In genomic region chr14:109514920-109515319, GRCm38 (mm10) we compare ENCODE assay signal across 35 mouse cellular contexts.
"Had no signal": no experiment of that assay in that cellular context is flagged by ENCODE, and none has a peak within 500 bp of the region (broad histone marks: within the 10 kb centered on the region; RNA-seq: fewer than 3 reads in every experiment).

No protein-coding gene starts in this region.

- H3K9me3 ChIP-seq: heart, embryonic 10.5 days; heart, embryonic 12.5 days; heart, embryonic 13.5 days; heart, embryonic 15.5 days; hindbrain, embryonic 10.5 days; hindbrain, embryonic 12.5 days; hindbrain, embryonic 13.5 days; hindbrain, embryonic 15.5 days; intestine, embryonic 15.5 days; kidney, embryonic 15.5 days had no signal

- DNase-seq: heart, postnatal 10 days; heart, postnatal 14 days; heart, postnatal 36 days; heart, postnatal 4 days; kidney, adult 11 months; kidney, adult 18-20 months; kidney, adult 2 months; kidney, adult 8-10 months; kidney, adult 9 months; kidney, postnatal 10 days; kidney, postnatal 14 days; kidney, postnatal 25 days; kidney, postnatal 36 days; kidney, postnatal 4 days; layer of hippocampus, adult 9-11 months; layer of hippocampus, postnatal 36 days had no signal

- H3K4me1 ChIP-seq: heart, embryonic 10.5 days; heart, embryonic 12.5 days; heart, embryonic 13.5 days; heart, embryonic 15.5 days; hindbrain, embryonic 10.5 days; hindbrain, embryonic 12.5 days; hindbrain, embryonic 13.5 days; hindbrain, embryonic 15.5 days; intestine, embryonic 15.5 days; kidney, embryonic 15.5 days had no signal

- H3K36me3 ChIP-seq: heart, embryonic 10.5 days; heart, embryonic 12.5 days; heart, embryonic 13.5 days; heart, embryonic 15.5 days; hindbrain, embryonic 10.5 days; hindbrain, embryonic 12.5 days; hindbrain, embryonic 13.5 days; hindbrain, embryonic 15.5 days; intestine, embryonic 15.5 days; kidney, embryonic 15.5 days had no signal

- H3K27me3 ChIP-seq: heart, embryonic 12.5 days; heart, embryonic 13.5 days; heart, embryonic 15.5 days; hindbrain, embryonic 12.5 days; hindbrain, embryonic 13.5 days; hindbrain, embryonic 15.5 days; intestine, embryonic 15.5 days; kidney, embryonic 15.5 days had no signal

- H3K9ac ChIP-seq: heart, embryonic 12.5 days; heart, embryonic 13.5 days; heart, embryonic 15.5 days; hindbrain, embryonic 12.5 days; hindbrain, embryonic 13.5 days; hindbrain, embryonic 14.5 days; hindbrain, embryonic 15.5 days; intestine, embryonic 15.5 days; kidney, embryonic 15.5 days had no signal

- H3K4me3 ChIP-seq: heart, embryonic 10.5 days; heart, embryonic 12.5 days; heart, embryonic 13.5 days; heart, embryonic 15.5 days; hindbrain, embryonic 10.5 days; hindbrain, embryonic 12.5 days; hindbrain, embryonic 13.5 days; hindbrain, embryonic 15.5 days; intestine, embryonic 15.5 days; kidney, embryonic 15.5 days; layer of hippocampus, adult 2 months had no signal

- H3K4me2 ChIP-seq: heart, embryonic 11.5 days; heart, embryonic 12.5 days; heart, embryonic 13.5 days; heart, embryonic 15.5 days; hindbrain, embryonic 12.5 days; hindbrain, embryonic 13.5 days; hindbrain, embryonic 14.5 days; hindbrain, embryonic 15.5 days; intestine, embryonic 15.5 days; kidney, embryonic 15.5 days had no signal

- H3K27ac ChIP-seq: heart, embryonic 10.5 days; heart, embryonic 13.5 days; heart, embryonic 15.5 days; hindbrain, embryonic 10.5 days; hindbrain, embryonic 12.5 days; hindbrain, embryonic 13.5 days; hindbrain, embryonic 14.5 days; hindbrain, embryonic 15.5 days; hindbrain, postnatal 0 days; intestine, embryonic 15.5 days; kidney, embryonic 15.5 days; kidney, postnatal 0 days; layer of hippocampus, adult 2 months had no signal

- ATAC-seq: hindbrain, embryonic 16.5 days; hindbrain, postnatal 0 days; inflammation-experienced regulatory T-cells, adult 6 months; intestine, embryonic 15.5 days; intestine, embryonic 16.5 days; intestine, postnatal 0 days had no signal
